Mouse (Mus musculus) CH12.LX (cell line): ENCODE measurements around the gene Tmem221. TPM values are rescaled to one million over a fixed set of nuclear protein-coding genes. Genes with fewer than 3 reads are reported as not detected.
"Not testable (repeated sequence)": the region's sequence is repeated elsewhere in the genome, so short reads cannot be mapped to it uniquely, and the experiment has no call there.

ENCODE experiments used
- DNase-seq: peaks from one replicate; pipeline ENCODE4 v3.0.0-alpha.2; 2013; ENCODE audit errors: extremely low read depth
- H3K27ac ChIP-seq: 2 replicates; pipeline ENCODE4 v1.5.1; 2012; ENCODE audit warnings: low read depth, mild to moderate bottlenecking, control low read depth, moderate library complexity; ENCODE audit not compliant: insufficient read depth
- H3K27me3 ChIP-seq: replicated peaks from 2 replicates; pipeline ENCODE3; 2012; ENCODE audit warnings: inconsistent platforms
- H3K36me3 ChIP-seq, 2 experiments: replicated peaks in 1 of 2; 2 replicates each; pipeline versions ENCODE3 to v1.6.1; 2012; ENCODE audit warnings: inconsistent platforms in 1 of 2, low read length in 1 of 2, mild to moderate bottlenecking in 1 of 2, mixed read lengths in 1 of 2, moderate library complexity in 1 of 2; ENCODE audit not compliant: control insufficient read depth in 1 of 2, insufficient read depth in 1 of 2
- H3K4me1 ChIP-seq, 2 experiments: 2 replicates each; pipeline ENCODE4 v1.6.1; 2012; ENCODE audit warnings: inconsistent platforms in 1 of 2, moderate library complexity in 1 of 2; ENCODE audit not compliant: insufficient read depth in 2 of 2, control insufficient read depth in 1 of 2
- H3K4me2 ChIP-seq: 2 replicates; pipeline ENCODE4 v1.6.1; 2012; ENCODE audit warnings: low read depth, mild to moderate bottlenecking, control low read depth; ENCODE audit not compliant: poor library complexity, insufficient read depth, severe bottlenecking
- H3K4me3 ChIP-seq, 3 experiments: fragments of 150-350 bp in 1 of 3; sonication (generic) in 1 of 3; replicated peaks in 1 of 3; 2 replicates each; pipeline versions ENCODE3 to v1.5.1; 2011 to 2012; ENCODE audit warnings: low read depth in 2 of 3, low read length in 2 of 3, mild to moderate bottlenecking in 2 of 3, moderate library complexity in 2 of 3, control low read depth in 1 of 3, improper control_type of control experiment in 1 of 3, inconsistent platforms in 1 of 3, mixed read lengths in 1 of 3; ENCODE audit not compliant: poor library complexity in 1 of 3
- H3K79me2 ChIP-seq: replicated peaks from 2 replicates; pipeline ENCODE4 v1.6.1; 2012; ENCODE audit warnings: mild to moderate bottlenecking, moderate library complexity; ENCODE audit not compliant: control insufficient read depth, poor library complexity, insufficient read depth, severe bottlenecking; ENCODE audit errors: extremely low read depth
- H3K9ac ChIP-seq: 2 replicates; pipeline ENCODE4 v1.6.1; 2012; ENCODE audit warnings: low read depth, mild to moderate bottlenecking, control low read depth, moderate library complexity; ENCODE audit not compliant: insufficient read depth
- H3K9me3 ChIP-seq: replicated peaks from 2 replicates; pipeline ENCODE3; 2012; ENCODE audit warnings: low read length, inconsistent platforms, mixed read lengths
- CTCF ChIP-seq, 2 experiments: IDR thresholded peaks in 1 of 2; conservative IDR thresholded peaks in 1 of 2; 2 replicates each; pipeline ENCODE4 v1.5.1; 2011 to 2012; ENCODE audit warnings: low read depth in 2 of 2, low read length in 2 of 2, improper control_type of control experiment in 1 of 2, inconsistent platforms in 1 of 2, mild to moderate bottlenecking in 1 of 2, moderate library complexity in 1 of 2
- HCFC1 ChIP-seq: IDR thresholded peaks from 2 replicates; pipeline ENCODE4 v1.6.1; 2012; ENCODE audit warnings: low read depth, mild to moderate bottlenecking, inconsistent platforms, low read length, improper control_type of control experiment
- JUND ChIP-seq: conservative IDR thresholded peaks from 2 replicates; pipeline ENCODE4 v1.6.1; 2011; ENCODE audit warnings: low read depth, low read length, improper control_type of control experiment
- MAX ChIP-seq: IDR thresholded peaks from 2 replicates; pipeline ENCODE4 v1.6.1; 2011; ENCODE audit warnings: low read length, improper control_type of control experiment
- MXI1 ChIP-seq: IDR thresholded peaks from 2 replicates; pipeline ENCODE4 v1.6.1; 2011; ENCODE audit warnings: mild to moderate bottlenecking, low read depth, low read length, improper control_type of control experiment
- RAD21 ChIP-seq: IDR thresholded peaks from 2 replicates; pipeline ENCODE4 v1.6.1; 2011; ENCODE audit warnings: low read depth, mild to moderate bottlenecking, low read length, improper control_type of control experiment, moderate library complexity
- SMC3 ChIP-seq: IDR thresholded peaks from 2 replicates; pipeline ENCODE4 v1.6.1; 2011; ENCODE audit warnings: low read depth, low read length, improper control_type of control experiment
- UBTF ChIP-seq: IDR thresholded peaks from 2 replicates; pipeline ENCODE4 v1.6.1; 2012; ENCODE audit warnings: low read depth, mild to moderate bottlenecking, inconsistent platforms, low read length, improper control_type of control experiment, moderate library complexity
- ZNF384 ChIP-seq: IDR thresholded peaks from 2 replicates; pipeline ENCODE4 v1.6.1; 2012; ENCODE audit warnings: low read depth, low read length, improper control_type of control experiment, inconsistent platforms
- dilution Hi-C: fragments of 300-500 bp; cut with MboI; formaldehyde crosslinking; loops from 2 replicates; pipeline ENCODE4 v1.14.3; 2020; ENCODE audit warnings: low sequenced_read_pairs; ENCODE audit not compliant: extremely low pct_unique_long_range_greater_than_20kb, extremely low pct_ligation_motif_present
- in situ Hi-C: fragments of 300-500 bp; cut with MboI; formaldehyde crosslinking; loops from 3 replicates; pipeline ENCODE4 v1.14.3; 2019; ENCODE audit warnings: low sequenced_read_pairs, low pct_ligation_motif_present, low pct_unique_long_range_greater_than_20kb, mixed read lengths
- polyA plus RNA-seq: library from polyadenylated mRNA; unstranded; fragments of >175 nt; gene quantifications from 2 replicates; pipeline ENCODE4 v1.2.1, GENCODE M21; 2012; ENCODE audit warnings: low read depth; ENCODE audit not compliant: insufficient read length
- total RNA-seq, 2 experiments: library from RNA; depleted of rRNA; stranded (reverse); fragments of 300-350 nt in 1 of 2; fragments of >200 nt in 1 of 2; gene quantifications; 2 replicates each; pipeline ENCODE4 v1.2.3; 2012 to 2014

Gene Tmem221
- total and polyA plus RNA-seq, 3 experiments = 0.51 TPM; not detected in 2

DNA sequence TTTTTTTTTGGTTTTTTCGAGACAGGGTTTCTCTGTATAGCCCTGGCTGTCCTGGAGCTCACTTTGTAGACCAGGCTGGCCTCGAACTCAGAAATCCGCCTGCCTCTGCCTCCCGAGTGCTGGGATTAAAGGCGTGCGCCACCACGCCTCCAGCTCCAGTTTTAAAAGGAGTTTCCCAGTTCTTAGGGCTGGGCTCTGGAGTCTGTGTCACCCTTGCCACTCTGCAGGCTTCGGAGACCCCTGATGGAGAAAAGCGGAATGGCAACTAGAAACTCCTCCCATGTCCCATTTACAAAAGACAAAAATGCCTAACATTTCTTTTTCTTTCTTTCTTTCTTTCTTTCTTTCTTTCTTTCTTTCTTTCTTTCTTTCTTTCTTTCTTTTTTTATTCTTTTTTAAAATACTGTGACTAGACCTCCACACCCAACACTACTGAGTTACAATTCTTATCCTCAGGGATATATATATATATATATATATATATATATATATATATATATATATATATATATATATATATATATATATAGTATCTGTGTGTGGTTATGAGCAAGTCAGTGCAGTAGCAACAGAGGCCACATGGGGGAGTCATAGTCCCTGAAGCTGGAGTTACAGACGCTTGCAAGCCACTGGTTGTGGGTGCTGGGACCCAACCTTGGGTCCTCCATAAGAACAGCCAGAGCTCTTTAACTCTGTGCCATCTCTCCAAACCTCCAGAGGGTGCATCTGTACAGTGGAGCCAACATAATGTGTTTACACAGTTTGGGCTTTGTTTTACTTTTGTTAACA is 39.4 kb downstream of the Tmem221 start:
- dilution Hi-C loops, H3K9me3 ChIP-seq, H3K36me3 ChIP-seq, H3K9ac ChIP-seq, H3K27me3 ChIP-seq, H3K4me2 ChIP-seq, H3K79me2 ChIP-seq, in situ Hi-C loops, H3K27ac ChIP-seq, H3K4me3 ChIP-seq: not testable (repeated sequence)
- TF ChIP-seq SMC3 (peak; percentile 82), ZNF384 (peak; percentile 66; the same call in 1 of the 2 replicates), CTCF (conservative IDR thresholded peaks at IDR 0.05 in 1 of 2, IDR thresholded peaks at IDR 0.05 in 1 of 2; ENCODE audit: low read depth in 2 of 2, low read length in 2 of 2) (peak; percentile 19 to 83; a peak in 3 of 4 replicates), RAD21 (peak; percentile 72)
- peak; percentile 79 for DNase-seq
- peaks cover 9 to 25% of the 10 kb centered on the region in 2 experiments; a peak in 3 of 4 replicates for H3K4me1 ChIP-seq

DNA sequence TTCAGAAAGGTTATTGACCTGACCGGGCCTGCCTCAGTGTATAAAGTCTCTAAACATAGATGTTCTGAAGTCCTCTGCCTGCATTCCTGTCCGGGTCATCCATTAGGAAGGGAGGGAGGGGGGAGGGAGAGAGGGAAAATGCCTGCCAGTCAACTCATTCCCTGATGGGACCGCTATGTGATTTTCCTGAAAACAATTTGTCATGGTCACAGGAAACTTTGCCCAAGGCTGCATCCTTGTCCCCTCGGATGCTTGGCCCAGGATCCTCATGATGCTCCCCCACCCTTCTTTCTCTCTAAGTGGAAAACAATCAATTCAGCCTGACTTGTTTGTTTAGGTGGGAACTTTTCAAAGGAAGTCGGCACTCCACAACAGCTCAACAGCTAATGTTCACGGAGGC is 41.9 kb downstream of the Tmem221 start:
- dilution Hi-C loops = no loop called here
- H3K4me2 ChIP-seq = no peak overlapping the region

DNA sequence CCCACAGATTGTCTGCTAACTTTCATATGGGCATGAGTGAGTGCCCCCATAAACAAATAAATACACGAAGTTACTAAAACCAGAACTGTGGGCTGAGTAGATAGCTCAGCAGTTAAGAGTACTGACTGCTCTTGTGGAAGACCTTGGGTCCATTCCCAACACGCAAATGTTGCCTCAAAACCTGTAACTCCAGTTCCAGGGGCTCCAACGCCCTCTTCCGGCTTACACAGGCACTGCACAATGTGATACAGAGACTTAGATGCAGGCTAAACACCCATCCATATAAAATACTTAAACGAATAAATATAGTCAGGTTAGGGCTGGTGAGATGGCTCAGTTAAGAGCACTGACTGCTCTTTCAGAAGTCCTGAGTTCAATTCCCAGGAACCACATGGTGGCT is 43.6 kb downstream of the Tmem221 start:
- H3K27ac ChIP-seq = no peak overlapping the region
- no peak for TF ChIP-seq JUND
- TF ChIP-seq CTCF (conservative IDR thresholded peaks at IDR 0.05 in 1 of 2, IDR thresholded peaks at IDR 0.05 in 1 of 2; ENCODE audit: low read depth in 2 of 2, low read length in 2 of 2) = peak in 1 of 2 experiments; percentile 12; a peak in 2 of 4 replicates
- no peak for TF ChIP-seq MXI1
- in situ Hi-C loops (no loop called here), dilution Hi-C loops (no loop called here)
- no peak overlapping the region for H3K4me2 ChIP-seq
- no peaks in the 10 kb centered on the region for H3K9me3 ChIP-seq
- no peak for DNase-seq
- H3K27me3 ChIP-seq = peaks cover 18% of the 10 kb centered on the region
- no peaks in the 10 kb centered on the region for H3K36me3 ChIP-seq
- no peaks in the 10 kb centered on the region for H3K79me2 ChIP-seq
- H3K4me3 ChIP-seq = no peak overlapping the region
- H3K4me1 ChIP-seq = peaks cover 3 to 10% of the 10 kb centered on the region in 2 experiments; a peak in 1 of 4 replicates
- H3K9ac ChIP-seq = no peak overlapping the region

More for the DNA sequence above, 41.9 kb downstream of the Tmem221 start:
- Histone ChIP-seq H3K9me3 (no peaks in the 10 kb centered on the region), H3K4me1 (peaks cover 9 to 22% of the 10 kb centered on the region in 2 experiments; a peak in 3 of 4 replicates), H3K27me3 (peaks cover 3% of the 10 kb centered on the region), H3K36me3 (no peaks in the 10 kb centered on the region), H3K9ac (no peak overlapping the region)
- TF ChIP-seq MXI1 (no peak), HCFC1 (no peak), MAX (no peak), UBTF (no peak)
- TF ChIP-seq, all 38 proteins: peak for 0
- Histone ChIP-seq H3K27ac (no peak overlapping the region), H3K4me3 (no peak overlapping the region), H3K79me2 (no peaks in the 10 kb centered on the region)
- in situ Hi-C loops = no loop called here
- no peak for DNase-seq
